Mouse (Mus musculus) neural tube, postnatal 0 days (tissue): ENCODE measurements around the gene Svs3b. TPM values are rescaled to one million over a fixed set of nuclear protein-coding genes. Genes with fewer than 3 reads are reported as not detected.

Experiments used
- polyA plus RNA-seq: library from polyadenylated mRNA; unstranded; fragments of >200 nt; fragmentation: Nextera tagmentation; extraction: Ambion mirVana; gene quantifications from 2 replicates; pipeline ENCODE4 v1.2.1, GENCODE M21; 2015

Gene Svs3b
- polyA plus RNA-seq: not detected in 2 replicates

GRCm38 (mm10) chr2:164256540-164256939, at the start of gene Svs3b:
TSS of gene Svs3b (minus strand) at chr2:164256640.

GRCm38 (mm10) chr2:164288968-164289367, 32.5 kb upstream of the Svs3b start, which contains the start of gene Svs3a:
TSS of gene Svs3a (plus strand) at chr2:164289268.

DNA sequence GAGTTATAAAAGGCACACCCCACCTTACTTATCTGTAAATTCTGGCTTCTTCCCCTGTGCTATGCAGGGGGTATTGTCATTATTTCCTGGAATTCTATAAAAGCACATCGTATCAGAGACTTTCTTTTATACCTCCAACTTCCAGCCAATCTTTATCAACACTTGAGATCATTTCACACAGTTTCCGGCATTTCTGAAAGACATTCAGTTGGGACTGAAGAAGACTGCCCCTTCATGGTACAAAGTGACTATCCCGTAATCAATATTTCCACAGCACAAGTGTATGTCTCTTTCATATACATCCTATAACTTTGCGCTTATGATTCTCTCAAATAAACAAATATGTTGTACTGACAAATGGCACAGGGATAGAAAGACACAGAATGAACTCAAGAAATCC, 21.9 kb upstream of the Svs3b start, which contains the start of gene Svs4:
Gene Svs4 (minus strand): TSS at position 101 of the 400 bp plus-strand sequence.

DNA sequence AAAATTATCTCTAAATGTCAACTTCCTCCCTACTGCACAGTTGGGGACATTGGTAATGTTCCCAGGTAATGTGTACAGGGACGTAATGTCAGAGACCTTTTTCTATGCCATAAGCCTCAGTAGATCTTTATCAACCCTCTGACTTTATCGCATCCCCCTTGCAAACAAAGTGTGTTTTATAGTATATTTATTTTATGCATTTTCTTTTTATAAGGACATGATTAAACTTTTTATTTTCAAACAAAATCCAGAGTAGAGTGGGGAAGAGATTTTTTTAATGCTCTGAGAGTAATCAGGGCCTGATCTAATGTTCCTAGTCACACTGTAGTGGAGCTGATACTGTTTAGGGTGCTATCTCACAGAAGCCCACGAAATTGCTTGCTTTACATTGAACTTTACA, 18.1 kb downstream of the Svs3b start, which contains the start of gene Svs2:
Gene Svs2 (minus strand): TSS at position 101 of the 400 bp plus-strand sequence.

GRCm38 (mm10) chr2:164221522-164221921, 34.9 kb downstream of the Svs3b start, which contains the start of gene Wfdc15b:
TSS of gene Wfdc15b (minus strand) at chr2:164221660.

Other genes starting within 250 kb of the Svs3b start
- 1.5 and 1.7 TPM in 2 replicates for gene Pabpc1l, start 231.2 kb downstream of the Svs3b start, polyA plus RNA-seq
- gene Stk4, start 186.3 kb downstream of the Svs3b start, polyA plus RNA-seq: 10.0 and 10.6 TPM in 2 replicates
- 37.3 and 38.0 TPM in 2 replicates for gene Tomm34, start 185.5 kb downstream of the Svs3b start, polyA plus RNA-seq
- 3.9 and 4.2 TPM in 2 replicates for gene Kcns1, start 85.5 kb downstream of the Svs3b start, polyA plus RNA-seq
- not detected in 2 replicates for gene Wfdc5, start 73.9 kb downstream of the Svs3b start, polyA plus RNA-seq
- not detected in 2 replicates for gene Wfdc12, start 66.0 kb downstream of the Svs3b start, polyA plus RNA-seq
- gene Wfdc15a, start 56.5 kb downstream of the Svs3b start, polyA plus RNA-seq: not detected in 2 replicates
- not detected in 2 replicates for gene Wfdc15b, start 35.0 kb downstream of the Svs3b start, polyA plus RNA-seq
- gene Svs2, start 18.2 kb downstream of the Svs3b start, polyA plus RNA-seq: not detected in 2 replicates
- gene Svs4, start 21.8 kb upstream of the Svs3b start, polyA plus RNA-seq: not detected in 2 replicates
- gene Svs3a, start 32.6 kb upstream of the Svs3b start, polyA plus RNA-seq: not detected in 2 replicates
- gene Svs6, start 60.1 kb upstream of the Svs3b start, polyA plus RNA-seq: not detected in 2 replicates
- not detected in 2 replicates for gene Svs5, start 76.1 kb upstream of the Svs3b start, polyA plus RNA-seq
- gene Slpi, start 132.5 kb upstream of the Svs3b start, polyA plus RNA-seq: 0.51 and 1.1 TPM in 2 replicates
- gene Rbpjl, start 146.5 kb upstream of the Svs3b start, polyA plus RNA-seq: 0.49 and 0.68 TPM in 2 replicates
- gene Matn4, start 148.5 kb upstream of the Svs3b start, polyA plus RNA-seq: 15.4 and 15.8 TPM in 2 replicates
- 42.5 and 43.9 TPM in 2 replicates for gene Sdc4, start 187.2 kb upstream of the Svs3b start, polyA plus RNA-seq
- gene Sys1, start 200.3 kb upstream of the Svs3b start, polyA plus RNA-seq: 113 and 120 TPM in 2 replicates
- 14.5 and 16.2 TPM in 2 replicates for gene Gm20458, start 204.3 kb upstream of the Svs3b start, polyA plus RNA-seq
- not detected in 2 replicates for gene Trp53tg5, start 217.1 kb upstream of the Svs3b start, polyA plus RNA-seq
- 41.5 and 45.7 TPM in 2 replicates for gene Dbndd2, start 229.5 kb upstream of the Svs3b start, polyA plus RNA-seq
- 117 and 135 TPM in 2 replicates for gene Pigt, start 240.9 kb upstream of the Svs3b start, polyA plus RNA-seq